Mouse (Mus musculus) heart, embryonic 10.5 days (tissue): Measurements from ENCODE around the gene Ugt2b5. TPM values are rescaled to one million over a fixed set of nuclear protein-coding genes. Genes with fewer than 3 reads are reported as not detected.
"Not testable (repeated sequence)": the region's sequence is repeated elsewhere in the genome, so short reads cannot be mapped to it uniquely, and the experiment has no call there.

Experiments
- DNase-seq: peaks from one replicate; pipeline ENCODE4 v3.0.0-alpha.2; 2017; ENCODE audit warnings: low spot score
- H3K27ac ChIP-seq: fragments of 300-500 bp; sonication (generic); 2 replicates; pipeline ENCODE4 v1.5.1; 2016; ENCODE audit warnings: mild to moderate bottlenecking
- H3K27me3 ChIP-seq: fragments of 300-500 bp; sonication (generic); 2 replicates; pipeline ENCODE4 v1.6.1; 2016; ENCODE audit warnings: mild to moderate bottlenecking; ENCODE audit not compliant: poor library complexity, insufficient read depth, severe bottlenecking
- H3K36me3 ChIP-seq: fragments of 300-500 bp; sonication (generic); 2 replicates; pipeline ENCODE4 v1.6.1; 2016; ENCODE audit warnings: mild to moderate bottlenecking, moderate library complexity
- H3K4me1 ChIP-seq: fragments of 300-500 bp; sonication (generic); 2 replicates; pipeline ENCODE4 v1.6.1; 2016; ENCODE audit warnings: mild to moderate bottlenecking
- H3K4me3 ChIP-seq: fragments of 300-500 bp; sonication (generic); 2 replicates; pipeline ENCODE4 v1.5.1; 2016; ENCODE audit warnings: mild to moderate bottlenecking, moderate library complexity
- H3K9me3 ChIP-seq: fragments of 300-500 bp; sonication (generic); 2 replicates; pipeline ENCODE4 v1.6.1; 2016; ENCODE audit warnings: mild to moderate bottlenecking, moderate library complexity
- WGBS: fragments of 180-500 bp; shearing (Covaris S2); methylation state at CpG from one replicate; pipeline ENCODE4 v1.1.7; 2016; 5-methylcytosine and 5-hydroxymethylcytosine counted together
- polyA plus RNA-seq: library from polyadenylated mRNA; unstranded; fragments of >200 nt; fragmentation: Nextera tagmentation; extraction: Ambion mirVana; gene quantifications from 2 replicates; pipeline ENCODE4 v1.2.1, GENCODE M21; 2016

The Ugt2b5 gene
- polyA plus RNA-seq, result 0.25 TPM in 1 of 2 replicates, not detected in the other

DNA sequence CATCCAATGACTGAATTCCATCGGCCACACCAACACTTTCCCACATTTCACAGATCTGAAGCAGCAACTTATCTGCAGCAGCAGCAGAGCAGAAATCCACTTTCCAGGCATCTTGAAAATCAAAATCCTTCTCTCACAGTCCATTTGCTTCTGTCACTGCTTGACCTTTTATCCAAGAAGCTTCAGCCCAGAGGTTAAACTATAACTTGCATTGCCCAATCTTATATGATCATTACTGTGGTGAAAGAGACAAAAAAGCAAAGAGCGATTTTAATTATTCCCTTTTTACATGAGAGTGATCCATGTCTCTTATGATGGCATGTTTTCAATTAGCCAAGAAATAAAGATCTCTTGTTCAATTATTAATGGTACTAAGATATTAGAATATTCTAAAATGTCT lies at the start of gene Ugt2b5:
Gene Ugt2b5, minus strand, starts transcription at position 123 of the 400 bp plus-strand sequence.
- not testable (repeated sequence) for DNase-seq, H3K9me3 ChIP-seq, H3K36me3 ChIP-seq, H3K4me1 ChIP-seq, H3K27me3 ChIP-seq, H3K27ac ChIP-seq, H3K4me3 ChIP-seq
- 90% methylated on average over 2 of the region's 2 CpGs for WGBS

DNA sequence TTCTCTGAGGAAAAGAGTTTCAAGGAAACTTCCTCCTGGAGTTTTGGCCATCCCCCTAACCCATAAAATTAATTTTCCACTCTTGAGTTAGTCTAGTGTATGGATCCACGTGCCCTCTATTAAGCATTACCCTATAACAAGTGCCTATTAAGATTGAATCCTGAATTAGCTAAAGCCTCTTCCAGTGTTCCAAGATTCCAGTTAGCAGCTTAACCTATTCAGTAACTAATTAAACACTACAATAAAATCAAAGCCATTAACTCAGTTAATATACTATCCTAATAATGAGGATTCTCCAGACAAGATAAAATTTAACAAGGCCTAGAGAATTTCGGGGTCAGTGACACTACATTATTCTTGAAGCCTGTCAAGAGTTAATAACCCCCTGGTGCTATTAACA lies 35.7 kb upstream of the Ugt2b5 start:
- not testable (repeated sequence) for DNase-seq, H3K4me1 ChIP-seq, H3K9me3 ChIP-seq, H3K36me3 ChIP-seq, H3K27ac ChIP-seq, H3K4me3 ChIP-seq, H3K27me3 ChIP-seq
- 61% methylated on average over 2 of the region's 2 CpGs for WGBS

DNA sequence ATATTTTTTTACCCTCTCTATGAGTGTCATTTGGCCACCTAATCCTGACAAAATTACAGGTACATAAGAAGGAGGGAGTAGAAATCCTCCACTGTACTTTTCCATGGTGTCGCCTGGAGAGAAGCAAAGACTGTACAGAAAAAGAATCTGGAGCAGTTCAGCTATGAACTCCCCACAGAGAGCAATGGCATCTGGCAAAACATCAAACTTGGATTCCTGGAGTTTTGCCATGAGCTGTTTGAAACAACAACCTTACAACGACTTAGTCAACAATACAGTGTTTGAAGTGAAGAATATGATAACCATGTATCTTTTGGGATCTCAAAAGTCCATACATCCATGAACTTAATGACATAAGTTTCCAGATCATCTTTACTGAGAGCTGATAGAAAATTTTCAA lies 34.6 kb upstream of the Ugt2b5 start:
- H3K27ac ChIP-seq, result no peak overlapping the region
- no peak overlapping the region for H3K4me3 ChIP-seq
- no peaks in the 10 kb centered on the region for H3K36me3 ChIP-seq
- H3K27me3 ChIP-seq, result no peaks in the 10 kb centered on the region
- WGBS, result 73% methylated on average over 2 of the region's 2 CpGs
- H3K9me3 ChIP-seq, result no peaks in the 10 kb centered on the region
- H3K4me1 ChIP-seq, result no peaks in the 10 kb centered on the region
- no peak for DNase-seq

DNA sequence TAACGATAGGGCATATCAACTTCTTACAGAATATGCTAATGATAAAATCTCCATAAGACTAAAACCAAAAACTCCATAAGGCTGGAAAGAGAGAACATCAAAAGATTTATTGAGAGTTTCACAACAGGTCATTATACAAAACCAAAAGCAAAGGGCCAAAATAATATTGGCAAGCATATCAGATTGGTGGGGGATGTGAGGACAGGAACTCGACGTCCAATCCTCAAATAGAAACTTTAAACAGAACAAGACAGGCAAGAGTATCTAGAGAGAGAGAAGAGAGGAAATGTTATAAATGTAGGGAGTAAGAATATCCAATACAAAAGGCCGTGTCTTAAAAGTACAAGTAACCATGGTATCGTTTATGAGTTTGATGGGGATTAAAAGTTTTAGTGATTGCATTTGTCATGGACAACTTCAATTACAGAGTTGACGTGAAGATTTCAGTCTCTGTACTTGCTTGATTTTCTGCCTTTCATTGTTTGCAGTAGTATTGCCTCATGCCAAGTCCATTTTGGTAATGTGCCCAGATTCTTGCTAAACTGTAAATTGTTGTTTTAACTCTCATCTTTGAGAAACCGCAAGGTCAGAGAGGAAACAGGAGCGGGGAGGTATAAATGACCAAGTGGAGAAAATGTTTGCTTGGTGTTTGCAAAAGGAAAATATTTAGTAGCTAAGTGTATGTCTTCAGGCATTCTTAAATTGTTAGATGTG lies 7.8 kb upstream of the Ugt2b5 start:
- WGBS, result 84% methylated on average over 8 of the region's 8 CpGs
- H3K27me3 ChIP-seq, result no peaks in the 10 kb centered on the region
- H3K27ac ChIP-seq, result no peak overlapping the region
- H3K4me3 ChIP-seq, result no peak overlapping the region
- H3K9me3 ChIP-seq, result no peaks in the 10 kb centered on the region
- no peaks in the 10 kb centered on the region for H3K36me3 ChIP-seq
- no peak for DNase-seq
- H3K4me1 ChIP-seq, result no peaks in the 10 kb centered on the region

- DNase-seq, result no peak
- H3K27ac ChIP-seq, result no peak overlapping the region
- no peaks in the 10 kb centered on the region for H3K27me3 ChIP-seq
- no peaks in the 10 kb centered on the region for H3K4me1 ChIP-seq
- no peaks in the 10 kb centered on the region for H3K36me3 ChIP-seq
- H3K4me3 ChIP-seq, result no peak overlapping the region
- no peaks in the 10 kb centered on the region for H3K9me3 ChIP-seq
- 34% methylated on average over 3 of the region's 3 CpGs for WGBS
These were observed 2.8 kb upstream of the Ugt2b5 start for GRCm38 (mm10) chr5:87142865-87143456.

DNA sequence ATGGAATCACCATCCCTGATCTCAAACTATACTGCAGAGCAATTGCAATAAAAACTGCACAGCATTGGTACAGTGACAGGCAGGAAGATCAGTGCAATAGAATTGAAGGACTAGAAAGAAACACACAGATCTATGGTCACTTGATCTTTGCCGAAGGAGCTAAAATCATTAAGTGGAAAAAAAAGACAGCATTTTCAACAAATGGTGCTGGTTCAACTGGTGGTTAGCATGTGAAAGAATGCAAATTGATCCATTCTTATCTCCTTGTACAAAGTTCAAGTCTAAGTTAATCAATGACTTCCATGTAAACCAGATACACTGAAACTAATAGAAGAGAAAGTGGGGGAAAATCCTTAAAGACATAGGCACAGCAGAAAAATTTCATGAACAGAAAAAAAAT lies 36.4 kb downstream of the Ugt2b5 start:
- H3K4me3 ChIP-seq, H3K4me1 ChIP-seq, H3K9me3 ChIP-seq, H3K27me3 ChIP-seq, DNase-seq, H3K36me3 ChIP-seq, H3K27ac ChIP-seq: not testable (repeated sequence)
- WGBS, result 83% methylated on average over 1 of the region's 1 CpGs

DNA sequence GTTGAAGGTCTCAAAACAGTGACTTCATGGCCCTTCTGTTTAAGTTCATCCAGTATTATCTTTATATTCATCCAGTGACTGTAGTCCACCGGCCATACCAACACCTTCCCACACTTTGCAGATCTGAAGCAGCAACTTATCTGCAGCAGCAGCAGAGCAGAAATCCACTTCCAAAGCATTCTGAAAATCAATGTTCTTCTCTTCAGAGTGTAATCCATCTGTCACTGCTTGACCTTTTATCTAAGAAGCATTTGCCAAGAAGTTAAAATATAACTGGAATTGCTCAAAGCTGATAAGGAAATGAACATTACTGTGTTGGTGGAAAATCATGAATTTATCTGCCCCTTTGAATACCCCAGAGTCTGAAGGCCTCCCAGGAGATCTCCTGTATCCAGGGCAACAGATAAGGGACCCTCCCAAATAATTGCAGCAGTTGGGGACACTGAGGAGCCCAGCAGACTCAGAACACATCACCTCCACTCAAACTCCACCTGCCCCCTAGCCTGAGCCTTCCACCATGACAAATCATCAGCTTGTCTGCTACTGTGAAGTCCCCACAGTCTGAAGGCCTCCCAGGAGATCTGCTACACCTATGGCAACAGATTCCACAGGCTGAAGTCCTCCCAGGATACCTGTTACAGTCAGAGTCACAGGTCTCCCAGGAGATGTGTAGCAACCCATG lies 47.6 kb downstream of the Ugt2b5 start, which contains the start of gene Ugt2b36:
Gene Ugt2b36, minus strand, starts transcription at position 210 of the 682 bp plus-strand sequence.
- H3K36me3 ChIP-seq, result no peaks in the 10 kb centered on the region
- H3K4me1 ChIP-seq, result no peaks in the 10 kb centered on the region
- DNase-seq, result no peak
- H3K27me3 ChIP-seq, result no peaks in the 10 kb centered on the region
- H3K4me3 ChIP-seq, result no peak within 1 kb of the TSS
- H3K27ac ChIP-seq, result no peak within 1 kb of the TSS
- 49% methylated on average over 1 of the region's 1 CpGs for WGBS
- no peaks in the 10 kb centered on the region for H3K9me3 ChIP-seq

DNA sequence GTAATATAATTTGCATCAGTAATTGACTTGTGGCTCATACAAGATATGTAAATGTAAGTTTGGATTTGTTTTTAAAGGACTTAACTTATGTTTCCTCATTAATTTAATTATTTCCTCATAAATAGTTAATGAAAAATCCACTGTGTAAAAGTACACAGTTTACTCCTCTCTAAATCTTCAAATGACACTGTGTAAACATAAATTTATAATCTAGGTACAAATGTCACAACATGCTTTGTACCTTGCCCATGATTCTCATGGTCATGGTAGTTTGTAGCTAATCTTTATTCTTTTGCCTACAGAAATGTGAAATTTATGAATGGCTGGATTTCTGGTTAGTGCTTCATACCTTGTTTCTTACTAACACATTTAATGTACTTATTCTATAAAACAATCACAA lies 49.0 kb downstream of the Ugt2b5 start:
- DNase-seq, result no peak
- H3K27ac ChIP-seq, result no peak overlapping the region
- H3K9me3 ChIP-seq, result no peaks in the 10 kb centered on the region
- no peaks in the 10 kb centered on the region for H3K36me3 ChIP-seq
- no peak overlapping the region for H3K4me3 ChIP-seq
- no peaks in the 10 kb centered on the region for H3K4me1 ChIP-seq
- no peaks in the 10 kb centered on the region for H3K27me3 ChIP-seq

DNA sequence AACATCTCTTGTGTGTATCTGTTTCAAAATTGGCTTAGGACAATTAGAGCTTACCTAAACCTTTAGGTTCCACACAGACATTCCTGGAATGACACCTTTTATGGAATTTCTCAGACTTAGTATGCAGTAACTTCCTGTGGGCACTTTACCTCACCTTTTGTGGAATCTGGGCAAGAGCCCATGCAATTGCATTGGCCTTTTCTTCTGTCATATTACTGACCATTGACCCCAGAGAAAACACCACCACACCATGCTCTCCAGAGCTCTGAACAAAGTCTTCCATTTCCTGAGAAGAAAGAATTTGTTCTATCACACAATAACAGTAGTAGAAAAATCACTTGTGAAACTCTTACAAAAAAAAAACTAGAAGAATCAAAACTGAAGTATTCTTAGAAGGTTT lies 50.9 kb downstream of the Ugt2b5 start:
- Histone ChIP-seq H3K36me3 (no peaks in the 10 kb centered on the region), H3K27me3 (no peaks in the 10 kb centered on the region), H3K27ac (no peak overlapping the region), H3K9me3 (no peaks in the 10 kb centered on the region), H3K4me3 (no peak overlapping the region), H3K4me1 (no peaks in the 10 kb centered on the region)
- no peak for DNase-seq

GRCm38 (mm10) chr5:87086269-87086668 lies 53.8 kb downstream of the Ugt2b5 start:
- Histone ChIP-seq H3K4me3 (no peak overlapping the region), H3K36me3 (no peaks in the 10 kb centered on the region), H3K27me3 (no peaks in the 10 kb centered on the region), H3K4me1 (no peaks in the 10 kb centered on the region), H3K9me3 (no peaks in the 10 kb centered on the region), H3K27ac (no peak overlapping the region)
- no peak for DNase-seq
- 71% methylated on average over 3 of the region's 3 CpGs for WGBS

Other genes starting within 250 kb of the Ugt2b5 start
- gene Ugt2b34, start 233.4 kb downstream of the Ugt2b5 start, polyA plus RNA-seq, result 0.06 and 2.2 TPM in 2 replicates
- gene Ugt2b1, start 213.8 kb downstream of the Ugt2b5 start, polyA plus RNA-seq, result not detected in 2 replicates
- not detected in 2 replicates for gene Ugt2b35, start 139.5 kb downstream of the Ugt2b5 start, polyA plus RNA-seq
- gene Ugt2b36, start 47.8 kb downstream of the Ugt2b5 start, polyA plus RNA-seq, result 0.18 TPM in 1 of 2 replicates, not detected in the other
- not detected in 2 replicates for gene Ugt2b37, start 114.5 kb upstream of the Ugt2b5 start, polyA plus RNA-seq
- gene Ugt2a3, start 196.9 kb upstream of the Ugt2b5 start, polyA plus RNA-seq, result not detected in 2 replicates